Mouse (Mus musculus) urinary bladder, postnatal 10 days (tissue): ENCODE data around the gene Klk15.
"Not testable (repeated sequence)": the region's sequence is repeated elsewhere in the genome, so short reads cannot be mapped to it uniquely, and the experiment has no call there.

Experiments used
- DNase-seq: peaks from one replicate; pipeline ENCODE4 v3.0.0; 2022; ENCODE audit warnings: low spot score

Gene Klk15

GRCm38 (mm10) chr7:43975761-43976160 lies 42.2 kb downstream of the Klk15 start, which contains the start of gene Klk1b9:
TSS of gene Klk1b9 (plus strand) at chr7:43976061.
- DNase-seq, result not testable (repeated sequence)

- no peak for DNase-seq
Measured at GRCm38 (mm10) chr7:43985657-43986056, 52.1 kb downstream of the Klk15 start.
